Mouse (Mus musculus): ENCODE data around the gene Vmn2r42. TPM values are rescaled to one million over a fixed set of nuclear protein-coding genes. Genes with fewer than 3 reads are reported as not detected.
"Not testable (repeated sequence)": the region's sequence is repeated elsewhere in the genome, so short reads cannot be mapped to it uniquely, and the experiment has no call there.

Gene Vmn2r42
- not detected for total RNA-seq (2021)

DNA sequence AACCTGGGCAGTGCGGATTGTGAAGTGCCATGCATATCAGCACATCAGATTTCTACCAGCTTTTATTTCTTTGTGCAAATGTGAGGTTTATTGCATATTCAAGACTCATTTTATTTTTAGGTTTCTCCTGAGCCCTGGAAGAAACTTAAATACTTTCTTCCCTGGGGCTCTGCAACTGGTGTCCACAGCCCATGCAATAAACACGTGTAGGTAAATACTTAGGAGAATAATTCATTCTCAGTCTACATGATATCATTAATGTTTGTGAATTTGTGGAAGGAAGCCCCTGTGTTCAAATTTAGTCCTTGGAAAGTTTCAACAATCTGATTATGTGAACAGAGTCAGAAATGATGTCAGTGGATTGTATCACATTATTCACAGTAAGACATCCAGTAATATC lies at the start of gene Vmn2r42:
TSS of gene Vmn2r42 (minus strand) at position 101 of the 400 bp plus-strand sequence.
- intact Hi-C loops (cut with DNase I) = not testable (repeated sequence)

DNA sequence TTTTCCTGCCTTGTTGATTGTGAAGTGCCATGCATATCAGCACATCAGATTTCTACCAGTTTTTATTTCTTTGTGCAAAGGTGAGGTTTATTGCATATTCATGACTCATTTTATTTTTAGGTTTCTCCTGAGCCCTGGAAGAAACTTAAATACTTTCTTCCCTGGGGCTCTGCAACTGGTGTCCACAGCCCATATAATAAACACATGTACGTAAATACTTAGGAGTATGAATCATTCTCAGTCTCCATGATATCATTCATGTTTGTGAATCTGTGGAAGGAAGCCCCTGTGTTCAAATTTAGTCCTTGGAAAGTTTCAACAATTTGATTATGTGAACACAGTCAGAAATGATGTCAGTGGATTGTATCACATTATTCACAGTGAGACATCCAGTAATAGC lies 38.6 kb downstream of the Vmn2r42 start, which contains the start of gene Vmn2r41:
TSS of gene Vmn2r41 (minus strand) at position 101 of the 400 bp plus-strand sequence.
- DNase-seq (ENCODE audit: low spot score); intact Hi-C loops (cut with DNase I): not testable (repeated sequence)

More for the DNA sequence above, at the start of gene Vmn2r42:
- not testable (repeated sequence) for DNase-seq (ENCODE audit: low spot score)

Other genes starting within 250 kb of the Vmn2r42 start
- not detected for gene Vmn2r41, start 38.7 kb downstream of the Vmn2r42 start, total RNA-seq (2021)
- gene Vmn2r43, start 60.3 kb upstream of the Vmn2r42 start, total RNA-seq (2021) = not detected
- not detected for gene Vmn2r44, start 183.0 kb upstream of the Vmn2r42 start, total RNA-seq (2021)

All from heart, postnatal 25 days (tissue).